Mouse (Mus musculus): ENCODE data around the gene Cwc27.

The Cwc27 gene

DNA sequence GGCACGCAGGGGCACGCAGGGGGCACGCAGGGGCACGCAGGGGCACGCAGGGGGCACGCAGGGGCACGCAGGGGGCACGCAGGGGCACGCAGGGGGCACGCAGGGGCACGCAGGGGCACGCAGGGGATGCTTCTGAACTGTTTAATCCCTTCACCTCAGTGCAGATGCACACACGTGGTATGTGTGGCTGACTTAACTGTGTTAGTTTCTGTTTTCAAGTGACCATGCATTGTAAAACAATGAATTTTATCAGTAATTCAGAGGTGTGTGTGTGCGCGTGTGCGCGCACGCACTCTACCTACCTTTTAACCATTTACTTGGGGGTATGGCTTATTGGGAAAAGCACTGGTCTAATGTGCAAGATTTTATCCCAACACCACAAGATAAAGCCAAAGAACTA lies 208.4 kb downstream of the Cwc27 start:
- DNase-seq = no peak

GRCm38 (mm10) chr13:104606786-104607580 lies 210.0 kb downstream of the Cwc27 start:
- peak; percentile 26 to 46 for DNase-seq

GRCm38 (mm10) chr13:104605111-104605510 lies 211.8 kb downstream of the Cwc27 start:
- DNase-seq = no peak

DNA sequence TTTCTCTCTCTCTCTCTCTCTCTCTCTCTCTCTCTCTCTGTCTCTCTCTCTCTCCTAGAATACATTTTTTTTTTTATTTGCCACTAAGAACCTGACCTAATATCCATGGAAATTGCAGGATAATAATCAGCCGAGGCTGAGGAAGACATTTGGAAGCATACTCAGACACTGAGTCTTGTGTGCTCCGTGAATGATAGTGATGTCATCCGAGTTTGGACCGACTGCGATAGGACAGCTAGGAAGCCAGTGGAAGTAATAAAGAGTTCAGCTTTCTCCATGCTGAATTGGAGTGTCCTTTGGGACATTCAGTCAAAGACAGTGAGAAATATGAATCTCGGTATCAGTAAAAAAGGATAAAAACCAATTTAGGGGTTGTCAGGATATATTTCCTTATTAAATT lies 214.7 kb downstream of the Cwc27 start:
- DNase-seq = no peak

GRCm38 (mm10) chr13:104601783-104602182 lies 215.2 kb downstream of the Cwc27 start:
- DNase-seq = no peak

DNA sequence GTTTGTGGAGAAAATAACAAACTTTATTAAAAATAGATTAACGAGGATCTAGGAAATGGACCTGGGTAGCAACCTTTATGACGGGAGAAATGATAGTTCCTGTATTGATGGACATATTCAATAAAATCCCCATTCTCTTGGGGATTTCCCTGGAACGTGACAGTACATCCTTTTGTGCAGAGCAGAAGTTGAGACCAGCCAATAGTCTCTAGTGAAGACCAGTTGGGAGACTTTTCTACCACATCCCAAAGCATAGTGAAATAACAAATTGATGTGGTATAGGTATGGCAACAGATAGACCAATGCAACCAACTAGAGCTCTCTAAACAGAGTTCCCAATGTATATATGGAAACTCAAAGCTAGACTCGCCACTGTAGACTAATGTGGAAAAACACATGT lies 220.7 kb downstream of the Cwc27 start:
- DNase-seq = no peak

DNA sequence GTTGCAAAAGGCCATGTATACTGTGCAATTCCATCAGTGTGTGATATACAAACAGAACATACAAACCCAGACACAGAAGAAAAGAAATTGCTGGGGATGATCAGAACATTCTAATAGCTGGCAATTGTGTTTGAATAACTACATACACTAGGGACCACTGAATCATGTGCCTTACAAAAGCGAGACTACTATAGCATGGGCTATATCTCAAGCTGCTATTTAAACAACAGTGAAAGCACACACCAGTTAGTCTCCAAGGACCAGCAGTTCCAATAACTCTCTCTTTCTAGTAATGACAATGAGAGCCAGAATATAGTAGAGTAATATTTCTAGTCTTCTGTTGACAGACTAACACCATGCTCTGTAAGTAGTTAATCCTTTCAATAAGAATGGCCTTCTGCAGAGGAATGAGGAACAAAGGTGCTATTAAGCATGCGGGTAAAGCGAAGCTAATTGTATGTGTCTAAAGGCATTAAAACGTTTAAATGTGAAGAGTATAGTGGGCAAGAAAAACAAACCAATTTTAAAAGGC lies 222.1 kb downstream of the Cwc27 start:
- DNase-seq = no peak

GRCm38 (mm10) chr13:104590931-104591330 lies 226.0 kb downstream of the Cwc27 start:
- DNase-seq = no peak

GRCm38 (mm10) chr13:104590097-104590607 lies 226.8 kb downstream of the Cwc27 start:
- no peak for DNase-seq

DNA sequence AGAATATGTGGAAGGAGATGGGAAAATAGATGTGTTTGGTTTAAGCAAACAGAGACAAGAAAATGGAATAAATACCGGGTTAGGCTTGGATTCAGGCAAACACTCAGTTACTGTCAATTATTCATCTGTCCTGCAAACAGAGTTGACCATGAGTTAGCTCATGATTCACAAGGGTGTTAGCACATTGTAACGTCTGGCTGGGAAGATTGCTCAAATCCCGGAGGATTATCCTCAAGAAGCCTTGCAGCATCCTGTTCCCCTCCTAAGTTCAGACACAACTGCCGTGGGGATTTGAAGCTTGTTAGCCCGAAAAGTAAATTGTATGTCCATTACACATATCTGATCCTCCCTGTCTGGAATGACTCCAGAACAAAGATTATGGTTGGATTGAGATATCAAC lies 228.6 kb downstream of the Cwc27 start:
- DNase-seq = no peak
